Mouse (Mus musculus): ENCODE data around the gene Afap1l2. TPM values are rescaled to one million over a fixed set of nuclear protein-coding genes. Genes with fewer than 3 reads are reported as not detected.

Gene Afap1l2
- polyA plus RNA-seq, 1 experiment from 2014 or later = 11.7 TPM

- Histone ChIP-seq H3K4me1 (ENCODE audit: control insufficient read depth, insufficient read depth, low read length) (peaks cover 1% of the 10 kb centered on the region), H3K4me3 (ENCODE audit: low read depth, low read length) (no peak overlapping the region), H3K9me3 (replicated peaks; ENCODE audit: control insufficient read depth, low read length, poor library complexity, severe bottlenecking) (no peaks in the 10 kb centered on the region), H3K27ac (ENCODE audit: low read length) (no peak overlapping the region), H3K27me3 (ENCODE audit: control insufficient read depth, insufficient read depth, low read depth, low read length) (peaks cover 4% of the 10 kb centered on the region; the same call in 1 of the 2 replicates), H3K9ac (ENCODE audit: low read depth, low read length) (no peak overlapping the region), H3K4me2 (ENCODE audit: low read length) (no peak overlapping the region), H3K36me3 (ENCODE audit: control insufficient read depth, insufficient read depth, low read length) (no peaks in the 10 kb centered on the region)
- 40% methylated on average over 5 of the region's 6 CpGs for WGBS
- no peak for ATAC-seq
Measured at GRCm38 (mm10) chr19:57013271-57013677, 5.2 kb upstream of the Afap1l2 start.

GRCm38 (mm10) chr19:57012068-57012467, 4.0 kb upstream of the Afap1l2 start:
- WGBS = 81% methylated on average over 3 of the region's 3 CpGs
- no peak for ATAC-seq
- H3K4me3 ChIP-seq (ENCODE audit: low read depth, low read length) = no peak overlapping the region

GRCm38 (mm10) chr19:57010064-57010463, 2.0 kb upstream of the Afap1l2 start:
- Histone ChIP-seq H3K9ac (ENCODE audit: low read depth, low read length) (no peak overlapping the region), H3K27ac (ENCODE audit: low read length) (no peak overlapping the region), H3K27me3 (ENCODE audit: control insufficient read depth, insufficient read depth, low read depth, low read length) (peaks cover 10% of the 10 kb centered on the region), H3K4me3 (ENCODE audit: low read depth, low read length) (no peak overlapping the region), H3K4me2 (ENCODE audit: low read length) (no peak overlapping the region), H3K9me3 (replicated peaks; ENCODE audit: control insufficient read depth, low read length, poor library complexity, severe bottlenecking) (no peaks in the 10 kb centered on the region), H3K36me3 (ENCODE audit: control insufficient read depth, insufficient read depth, low read length) (no peaks in the 10 kb centered on the region), H3K4me1 (ENCODE audit: control insufficient read depth, insufficient read depth, low read length) (peaks cover 8% of the 10 kb centered on the region)
- 42% methylated on average over 4 of the region's 4 CpGs for WGBS
- ATAC-seq = no peak

More at GRCm38 (mm10) chr19:57012068-57012467, 4.0 kb upstream of the Afap1l2 start:
- peaks cover 10% of the 10 kb centered on the region for H3K27me3 ChIP-seq (ENCODE audit: control insufficient read depth, insufficient read depth, low read depth, low read length)
- no peak overlapping the region for H3K4me2 ChIP-seq (ENCODE audit: low read length)
- no peak overlapping the region for H3K9ac ChIP-seq (ENCODE audit: low read depth, low read length)
- H3K36me3 ChIP-seq (ENCODE audit: control insufficient read depth, insufficient read depth, low read length) = no peaks in the 10 kb centered on the region
- H3K9me3 ChIP-seq (replicated peaks; ENCODE audit: control insufficient read depth, low read length, poor library complexity, severe bottlenecking) = no peaks in the 10 kb centered on the region
- H3K4me1 ChIP-seq (ENCODE audit: control insufficient read depth, insufficient read depth, low read length) = peaks cover 8% of the 10 kb centered on the region
- no peak overlapping the region for H3K27ac ChIP-seq (ENCODE audit: low read length)

- WGBS = 47% methylated on average over 4 of the region's 4 CpGs
- Histone ChIP-seq H3K36me3 (ENCODE audit: control insufficient read depth, insufficient read depth, low read length) (no peaks in the 10 kb centered on the region), H3K4me3 (ENCODE audit: low read depth, low read length) (no peak overlapping the region), H3K4me1 (ENCODE audit: control insufficient read depth, insufficient read depth, low read length) (peaks cover 8% of the 10 kb centered on the region), H3K4me2 (ENCODE audit: low read length) (no peak overlapping the region), H3K27ac (ENCODE audit: low read length) (no peak overlapping the region), H3K27me3 (ENCODE audit: control insufficient read depth, insufficient read depth, low read depth, low read length) (peaks cover 10% of the 10 kb centered on the region), H3K9ac (ENCODE audit: low read depth, low read length) (no peak overlapping the region), H3K9me3 (replicated peaks; ENCODE audit: control insufficient read depth, low read length, poor library complexity, severe bottlenecking) (no peaks in the 10 kb centered on the region)
- no peak for ATAC-seq
Measured at GRCm38 (mm10) chr19:57009653-57010052, 1.6 kb upstream of the Afap1l2 start.

- Histone ChIP-seq H3K36me3 (ENCODE audit: control insufficient read depth, insufficient read depth, low read length) (no peaks in the 10 kb centered on the region), H3K4me1 (ENCODE audit: control insufficient read depth, insufficient read depth, low read length) (peaks cover 8% of the 10 kb centered on the region), H3K9me3 (replicated peaks; ENCODE audit: control insufficient read depth, low read length, poor library complexity, severe bottlenecking) (no peaks in the 10 kb centered on the region), H3K4me2 (ENCODE audit: low read length) (peak overlapping the region; percentile 93), H3K27ac (ENCODE audit: low read length) (no peak overlapping the region), H3K9ac (ENCODE audit: low read depth, low read length) (peak overlapping the region; percentile 54; the same call in 1 of the 2 replicates), H3K27me3 (ENCODE audit: control insufficient read depth, insufficient read depth, low read depth, low read length) (peaks cover 10% of the 10 kb centered on the region), H3K4me3 (ENCODE audit: low read depth, low read length) (peak overlapping the region; percentile 47)
- WGBS = 65% methylated on average over 16 of the region's 16 CpGs
- ATAC-seq = no peak
Measured at GRCm38 (mm10) chr19:57007291-57007690, 737 bp downstream of the Afap1l2 start.

- H3K27me3 ChIP-seq (ENCODE audit: control insufficient read depth, insufficient read depth, low read depth, low read length) = peaks cover 10% of the 10 kb centered on the region
- H3K27ac ChIP-seq (ENCODE audit: low read length) = no peak overlapping the region
- H3K4me1 ChIP-seq (ENCODE audit: control insufficient read depth, insufficient read depth, low read length) = peaks cover 8% of the 10 kb centered on the region
- H3K4me2 ChIP-seq (ENCODE audit: low read length) = peak overlapping the region; percentile 93
- H3K36me3 ChIP-seq (ENCODE audit: control insufficient read depth, insufficient read depth, low read length) = no peaks in the 10 kb centered on the region
- 58% methylated on average over 13 of the region's 13 CpGs for WGBS
- ATAC-seq = no peak
- H3K9me3 ChIP-seq (replicated peaks; ENCODE audit: control insufficient read depth, low read length, poor library complexity, severe bottlenecking) = no peaks in the 10 kb centered on the region
- peak overlapping the region; percentile 47 for H3K4me3 ChIP-seq (ENCODE audit: low read depth, low read length)
- no peak overlapping the region for H3K9ac ChIP-seq (ENCODE audit: low read depth, low read length)
Measured at GRCm38 (mm10) chr19:57006841-57007240, 1.2 kb downstream of the Afap1l2 start.

- Histone ChIP-seq H3K36me3 (ENCODE audit: control insufficient read depth, insufficient read depth, low read length) (no peaks in the 10 kb centered on the region), H3K4me3 (ENCODE audit: low read depth, low read length) (no peak overlapping the region), H3K4me2 (ENCODE audit: low read length) (no peak overlapping the region), H3K9ac (ENCODE audit: low read depth, low read length) (no peak overlapping the region), H3K27ac (ENCODE audit: low read length) (no peak overlapping the region), H3K9me3 (replicated peaks; ENCODE audit: control insufficient read depth, low read length, poor library complexity, severe bottlenecking) (no peaks in the 10 kb centered on the region), H3K27me3 (ENCODE audit: control insufficient read depth, insufficient read depth, low read depth, low read length) (peaks cover 10% of the 10 kb centered on the region), H3K4me1 (ENCODE audit: control insufficient read depth, insufficient read depth, low read length) (peaks cover 8% of the 10 kb centered on the region)
- 94% methylated on average over 4 of the region's 4 CpGs for WGBS
- no peak for ATAC-seq
Measured at GRCm38 (mm10) chr19:57005062-57005461, 3.0 kb downstream of the Afap1l2 start.

- H3K9me3 ChIP-seq (replicated peaks; ENCODE audit: control insufficient read depth, low read length, poor library complexity, severe bottlenecking) = no peaks in the 10 kb centered on the region
- no peak for ATAC-seq
- H3K4me2 ChIP-seq (ENCODE audit: low read length) = peak overlapping the region; percentile 7; the same call in 1 of the 2 replicates
Measured at GRCm38 (mm10) chr19:57003460-57003810, 4.6 kb downstream of the Afap1l2 start.

GRCm38 (mm10) chr19:57002741-57003459, 5.1 kb downstream of the Afap1l2 start:
- no peak for ATAC-seq
- no peak overlapping the region for H3K9ac ChIP-seq (ENCODE audit: low read depth, low read length)
- 77% methylated on average over 12 of the region's 12 CpGs for WGBS
- no peak overlapping the region; the same call in 1 of the 2 replicates for H3K4me2 ChIP-seq (ENCODE audit: low read length)
- peaks cover 4% of the 10 kb centered on the region for H3K4me1 ChIP-seq (ENCODE audit: control insufficient read depth, insufficient read depth, low read length)
- no peak overlapping the region for H3K4me3 ChIP-seq (ENCODE audit: low read depth, low read length)
- H3K27me3 ChIP-seq (ENCODE audit: control insufficient read depth, insufficient read depth, low read depth, low read length) = peaks cover 4% of the 10 kb centered on the region
- no peaks in the 10 kb centered on the region for H3K9me3 ChIP-seq (replicated peaks; ENCODE audit: control insufficient read depth, low read length, poor library complexity, severe bottlenecking)
- H3K36me3 ChIP-seq (ENCODE audit: control insufficient read depth, insufficient read depth, low read length) = no peaks in the 10 kb centered on the region
- peak overlapping the region; percentile 28; the same call in 1 of the 2 replicates for H3K27ac ChIP-seq (ENCODE audit: low read length)

More at GRCm38 (mm10) chr19:57003460-57003810, 4.6 kb downstream of the Afap1l2 start:
- Histone ChIP-seq H3K36me3 (ENCODE audit: control insufficient read depth, insufficient read depth, low read length) (no peaks in the 10 kb centered on the region), H3K27ac (ENCODE audit: low read length) (peak overlapping the region; percentile 28; the same call in 1 of the 2 replicates), H3K27me3 (ENCODE audit: control insufficient read depth, insufficient read depth, low read depth, low read length) (peaks cover 7% of the 10 kb centered on the region), H3K4me3 (ENCODE audit: low read depth, low read length) (no peak overlapping the region), H3K9ac (ENCODE audit: low read depth, low read length) (no peak overlapping the region), H3K4me1 (ENCODE audit: control insufficient read depth, insufficient read depth, low read length) (peaks cover 8% of the 10 kb centered on the region)
- WGBS = 25% methylated on average over 7 of the region's 7 CpGs

Data from midbrain, embryonic 16.5 days (tissue).